Comparison of ENCODE assay signal across 21 mouse cellular contexts in the genomic region with DNA sequence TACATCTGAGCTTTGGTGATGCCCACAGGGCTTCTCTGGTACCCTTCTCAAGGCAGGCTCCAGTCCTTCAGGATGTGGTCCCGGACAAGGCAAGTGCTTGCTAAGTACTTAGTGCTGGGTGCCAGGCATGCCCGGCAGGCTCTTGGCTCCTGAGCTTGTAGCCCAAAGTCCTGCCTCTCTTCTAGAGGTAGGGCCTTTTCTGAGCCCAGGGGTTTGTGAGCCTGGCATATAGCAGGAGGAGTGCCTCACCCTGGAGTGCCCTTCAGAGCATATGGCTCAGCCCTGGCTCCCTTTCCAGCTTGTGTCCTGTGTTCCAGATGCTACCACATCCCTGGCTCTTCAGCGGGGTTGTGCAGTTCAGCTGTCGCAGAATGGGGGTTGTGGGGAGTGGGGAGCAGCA.
"Had no signal": no experiment of that assay in that cellular context is flagged by ENCODE, and none has a peak within 500 bp of the region (broad histone marks: within the 10 kb centered on the region; RNA-seq: fewer than 3 reads in every experiment).

No protein-coding gene starts in this region.

- H3K27ac ChIP-seq: kidney, postnatal 0 days; layer of hippocampus, adult 2 months; left cerebral cortex, adult 2 months; limb, embryonic 12.5 days; liver, embryonic 12.5 days; liver, embryonic 15.5 days; lung, embryonic 15.5 days; macrophage; midbrain, embryonic 13.5 days; stomach, postnatal 0 days had no signal

- H3K4me3 ChIP-seq: layer of hippocampus, adult 2 months; left cerebral cortex, adult 2 months; limb, embryonic 12.5 days; liver, embryonic 12.5 days; liver, embryonic 15.5 days; lung, embryonic 15.5 days; midbrain, embryonic 13.5 days had no signal

- DNase-seq: kidney, adult 18-20 months; layer of hippocampus, adult 9-11 months; liver; lung, adult 18-20 months; lung, postnatal 14 days; right cerebral cortex, adult 18-20 months; right cerebral cortex, postnatal 14 days; right cerebral cortex, postnatal 4 days; thymus, adult 2 months; thymus, postnatal 14 days; thymus, postnatal 4 days had no signal

- ATAC-seq: liver, embryonic 12.5 days; midbrain, embryonic 13.5 days had no signal

- H3K9ac ChIP-seq: limb, embryonic 12.5 days; liver, embryonic 12.5 days; liver, embryonic 15.5 days; lung, embryonic 15.5 days; midbrain, embryonic 13.5 days had no signal

- H3K36me3 ChIP-seq: limb, embryonic 12.5 days; liver, embryonic 12.5 days; liver, embryonic 15.5 days; lung, embryonic 15.5 days; midbrain, embryonic 13.5 days had no signal

- H3K4me2 ChIP-seq: limb, embryonic 12.5 days; liver, embryonic 12.5 days; liver, embryonic 15.5 days; lung, embryonic 15.5 days; midbrain, embryonic 13.5 days had no signal

- H3K27me3 ChIP-seq: limb, embryonic 12.5 days; liver, embryonic 12.5 days; liver, embryonic 15.5 days; lung, embryonic 15.5 days had no signal

- H3K9me3 ChIP-seq: limb, embryonic 12.5 days; liver, embryonic 12.5 days; liver, embryonic 15.5 days; lung, embryonic 15.5 days; midbrain, embryonic 13.5 days had no signal
